Mouse (Mus musculus): Measurements from ENCODE around the gene Dazap1. TPM values are rescaled to one million over a fixed set of nuclear protein-coding genes. Genes with fewer than 3 reads are reported as not detected.

Gene Dazap1
- total and polyA plus RNA-seq, 3 experiments = 41.0 to 57.9 (median 56.4) TPM

DNA sequence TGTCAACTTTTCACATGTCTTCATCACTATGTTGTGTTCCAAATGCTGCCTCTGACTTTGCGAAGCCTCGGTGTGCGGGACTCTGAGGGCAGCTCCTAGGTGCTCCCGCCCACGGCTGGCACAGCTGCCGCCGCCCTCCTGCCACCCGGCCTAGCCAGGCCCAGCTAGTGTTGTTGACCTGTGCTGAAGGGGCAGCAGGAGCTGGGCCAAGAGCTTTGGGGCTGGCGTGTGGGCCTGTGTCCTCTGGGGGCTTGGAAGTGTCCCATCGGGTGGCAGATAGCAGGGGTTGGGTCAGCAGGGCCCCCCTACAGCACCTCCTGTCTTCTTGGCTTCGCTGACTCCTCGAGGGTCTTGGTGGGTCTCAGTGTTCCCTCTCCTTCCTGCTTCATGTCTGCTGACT, 18.0 kb downstream of the Dazap1 start:
- Histone ChIP-seq H3K4me1 (ENCODE audit: control insufficient read depth, insufficient read depth, low read length) (peaks cover 4% of the 10 kb centered on the region; the same call in 1 of the 2 replicates), H3K27ac (no peak overlapping the region), H3K79me2 (replicated peaks; ENCODE audit: control insufficient read depth, insufficient read depth, low read length) (no peaks in the 10 kb centered on the region), H3K9ac (ENCODE audit: low read depth, low read length) (no peak overlapping the region), H3K36me3 (ENCODE audit: control insufficient read depth, insufficient read depth, low read length) (no peaks in the 10 kb centered on the region), H3K27me3 (ENCODE audit: control insufficient read depth, insufficient read depth, low read length) (no peaks in the 10 kb centered on the region), H3K4me3 (no peak overlapping the region)
- TF ChIP-seq EP300 (IDR thresholded peaks at IDR 0.05; ENCODE audit: insufficient read depth, low read depth, low read length) (no peak), POLR2A (IDR thresholded peaks at IDR 0.05; ENCODE audit: insufficient read depth, low read depth, low read length) (no peak), CTCF (IDR thresholded peaks at IDR 0.05) (no peak)
- 87% methylated on average over 12 of the region's 12 CpGs for WGBS
- DNase-seq = no peak
- intact Hi-C loops (cut with DNase I) = no loop called here

DNA sequence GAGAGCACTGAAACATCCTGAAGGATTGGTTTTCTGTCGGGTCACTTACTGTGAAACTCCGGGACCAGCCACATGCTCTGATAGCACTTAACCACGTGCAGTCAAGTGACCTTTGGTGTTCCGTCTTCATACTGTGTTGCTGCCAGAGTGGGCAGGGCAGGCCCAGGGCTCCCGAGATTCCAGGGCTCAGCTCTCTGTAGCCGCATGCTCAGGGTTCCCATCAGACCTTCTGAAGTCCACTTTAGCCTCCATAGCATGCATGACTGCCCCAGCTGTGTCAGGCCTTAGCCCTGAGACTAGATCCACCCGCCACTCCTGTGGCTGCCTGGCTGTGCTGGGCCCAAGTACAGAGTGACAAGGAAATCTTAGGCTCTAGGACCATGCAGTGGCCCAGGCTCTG, 20.0 kb downstream of the Dazap1 start:
- no peaks in the 10 kb centered on the region for H3K36me3 ChIP-seq (ENCODE audit: control insufficient read depth, insufficient read depth, low read length)
- peak overlapping the region; percentile 78 for H3K27ac ChIP-seq
- H3K4me1 ChIP-seq (ENCODE audit: control insufficient read depth, insufficient read depth, low read length) = peaks cover 4% of the 10 kb centered on the region; the same call in 1 of the 2 replicates
- H3K4me3 ChIP-seq = no peak overlapping the region
- H3K27me3 ChIP-seq (ENCODE audit: control insufficient read depth, insufficient read depth, low read length) = no peaks in the 10 kb centered on the region
- no peak overlapping the region for H3K9ac ChIP-seq (ENCODE audit: low read depth, low read length)
- no peaks in the 10 kb centered on the region for H3K79me2 ChIP-seq (replicated peaks; ENCODE audit: control insufficient read depth, insufficient read depth, low read length)
- peak in 1 of 2 experiments; percentile 69 for DNase-seq
- TF ChIP-seq EP300 (IDR thresholded peaks at IDR 0.05; ENCODE audit: insufficient read depth, low read depth, low read length) (peak; percentile 87), POLR2A (IDR thresholded peaks at IDR 0.05; ENCODE audit: insufficient read depth, low read depth, low read length) (0 out of 2 replicates have a peak, but pooled peaks have one; percentile 19), CTCF (IDR thresholded peaks at IDR 0.05) (no peak)
- intact Hi-C loops (cut with DNase I) = loop anchor here (1.0 kb wide), 1 partner anchor 29 kb away; no protein-coding TSS in a partner anchor
- WGBS = 55% methylated on average over 7 of the region's 7 CpGs

GRCm38 (mm10) chr10:80281921-80282371, 20.7 kb downstream of the Dazap1 start:
- intact Hi-C loops (cut with DNase I) = loop anchor here (1.0 kb wide), 1 partner anchor 30 kb away; no protein-coding TSS in a partner anchor
- no peak overlapping the region for H3K9ac ChIP-seq (ENCODE audit: low read depth, low read length)
- H3K79me2 ChIP-seq (replicated peaks; ENCODE audit: control insufficient read depth, insufficient read depth, low read length) = no peaks in the 10 kb centered on the region
- peaks cover 4% of the 10 kb centered on the region; the same call in 1 of the 2 replicates for H3K4me1 ChIP-seq (ENCODE audit: control insufficient read depth, insufficient read depth, low read length)
- no peaks in the 10 kb centered on the region for H3K27me3 ChIP-seq (ENCODE audit: control insufficient read depth, insufficient read depth, low read length)
- no peak for TF ChIP-seq POLR2A (IDR thresholded peaks at IDR 0.05; ENCODE audit: insufficient read depth, low read depth, low read length)
- no peak for TF ChIP-seq CTCF (IDR thresholded peaks at IDR 0.05)
- no peak for TF ChIP-seq EP300 (IDR thresholded peaks at IDR 0.05; ENCODE audit: insufficient read depth, low read depth, low read length)
- no peak overlapping the region for H3K4me3 ChIP-seq
- peak in 1 of 2 experiments; percentile 62 for DNase-seq
- H3K27ac ChIP-seq = peak overlapping the region; percentile 78
- H3K36me3 ChIP-seq (ENCODE audit: control insufficient read depth, insufficient read depth, low read length) = no peaks in the 10 kb centered on the region
- 42% methylated on average over 8 of the region's 8 CpGs for WGBS

GRCm38 (mm10) chr10:80282481-80283441, 21.5 kb downstream of the Dazap1 start:
- Histone ChIP-seq H3K79me2 (replicated peaks; ENCODE audit: control insufficient read depth, insufficient read depth, low read length) (no peaks in the 10 kb centered on the region), H3K27ac (peak overlapping the region; percentile 78), H3K9ac (ENCODE audit: low read depth, low read length) (peak overlapping the region; percentile 17; the same call in 1 of the 2 replicates), H3K27me3 (ENCODE audit: control insufficient read depth, insufficient read depth, low read length) (no peaks in the 10 kb centered on the region), H3K4me3 (no peak overlapping the region), H3K36me3 (ENCODE audit: control insufficient read depth, insufficient read depth, low read length) (no peaks in the 10 kb centered on the region), H3K4me1 (ENCODE audit: control insufficient read depth, insufficient read depth, low read length) (peaks cover 4% of the 10 kb centered on the region; the same call in 1 of the 2 replicates)
- WGBS = 66% methylated on average over 20 of the region's 20 CpGs
- no peak for DNase-seq
- intact Hi-C loops (cut with DNase I) = no loop called here
- TF ChIP-seq EP300 (IDR thresholded peaks at IDR 0.05; ENCODE audit: insufficient read depth, low read depth, low read length) (0 out of 2 replicates have a peak, but pooled peaks have one; percentile 34), POLR2A (IDR thresholded peaks at IDR 0.05; ENCODE audit: insufficient read depth, low read depth, low read length) (no peak)

GRCm38 (mm10) chr10:80285222-80286070, 24.2 kb downstream of the Dazap1 start:
- WGBS = 66% methylated on average over 10 of the region's 15 CpGs
- Histone ChIP-seq H3K36me3 (ENCODE audit: control insufficient read depth, insufficient read depth, low read length) (no peaks in the 10 kb centered on the region), H3K4me3 (no peak overlapping the region), H3K79me2 (replicated peaks; ENCODE audit: control insufficient read depth, insufficient read depth, low read length) (no peaks in the 10 kb centered on the region), H3K27ac (no peak overlapping the region), H3K9ac (ENCODE audit: low read depth, low read length) (no peak overlapping the region), H3K4me1 (ENCODE audit: control insufficient read depth, insufficient read depth, low read length) (peaks cover 4% of the 10 kb centered on the region; the same call in 1 of the 2 replicates), H3K27me3 (ENCODE audit: control insufficient read depth, insufficient read depth, low read length) (no peaks in the 10 kb centered on the region)
- DNase-seq = no peak
- intact Hi-C loops (cut with DNase I) = no loop called here
- no peak for TF ChIP-seq EP300 (IDR thresholded peaks at IDR 0.05; ENCODE audit: insufficient read depth, low read depth, low read length)
- TF ChIP-seq POLR2A (IDR thresholded peaks at IDR 0.05; ENCODE audit: insufficient read depth, low read depth, low read length) = no peak
- no peak for TF ChIP-seq CTCF (IDR thresholded peaks at IDR 0.05)
